Mouse (Mus musculus): ENCODE measurements around the gene Kdelr3.

- TF ChIP-seq POLR2A (IDR thresholded peaks at IDR 0.05; ENCODE audit: insufficient read length, low read depth) (no peak), TCF12 (IDR thresholded peaks at IDR 0.05; ENCODE audit: insufficient read depth, poor library complexity, severe bottlenecking) (no peak), USF1 (IDR thresholded peaks at IDR 0.05; ENCODE audit: low read depth) (no peak), TCF3 (IDR thresholded peaks at IDR 0.05; ENCODE audit: insufficient read length, low read depth) (no peak), MYOG (IDR thresholded peaks at IDR 0.05; ENCODE audit: control insufficient read depth in 1 of 3, insufficient read depth in 1 of 3, insufficient read length in 2 of 3, low read depth in 2 of 3) (no peak), CEBPB (IDR thresholded peaks at IDR 0.05; ENCODE audit: insufficient read depth, poor library complexity, severe bottlenecking) (no peak)
These were observed 59.5 kb downstream of the Kdelr3 start for GRCm38 (mm10) chr15:79575543-79576222.

Measured in myocyte (in vitro differentiated cells).